Mouse (Mus musculus) gastrocnemius, postnatal 14 days (tissue): ENCODE results near the gene Gm43720. TPM values are rescaled to one million over a fixed set of nuclear protein-coding genes. Genes with fewer than 3 reads are reported as not detected.

ENCODE experiments used
- DNase-seq: peaks from one replicate; pipeline ENCODE4 v3.0.0; 2021; ENCODE audit warnings: mixed read lengths
- intact Hi-C: fragments of 180-260 bp; cut with DNase I; formaldehyde crosslinking; loops from one replicate; pipeline ENCODE4 v1.15.1; 2025; ENCODE audit warnings: low total_unique reads
- long read RNA-seq, 2 experiments: library from polyadenylated mRNA; stranded (forward); transcript quantifications; one replicate each; pipeline ENCODE4 v2.0.0; 2021
- total RNA-seq, 2 experiments: library from RNA; stranded (reverse); gene quantifications; 2 replicates each; pipeline ENCODE4 v1.2.3; 2021

The Gm43720 gene
- not detected for total RNA-seq
- long read RNA-seq, experiment 1, result 0 reads
- long read RNA-seq, experiment 2, result 0 reads

DNA sequence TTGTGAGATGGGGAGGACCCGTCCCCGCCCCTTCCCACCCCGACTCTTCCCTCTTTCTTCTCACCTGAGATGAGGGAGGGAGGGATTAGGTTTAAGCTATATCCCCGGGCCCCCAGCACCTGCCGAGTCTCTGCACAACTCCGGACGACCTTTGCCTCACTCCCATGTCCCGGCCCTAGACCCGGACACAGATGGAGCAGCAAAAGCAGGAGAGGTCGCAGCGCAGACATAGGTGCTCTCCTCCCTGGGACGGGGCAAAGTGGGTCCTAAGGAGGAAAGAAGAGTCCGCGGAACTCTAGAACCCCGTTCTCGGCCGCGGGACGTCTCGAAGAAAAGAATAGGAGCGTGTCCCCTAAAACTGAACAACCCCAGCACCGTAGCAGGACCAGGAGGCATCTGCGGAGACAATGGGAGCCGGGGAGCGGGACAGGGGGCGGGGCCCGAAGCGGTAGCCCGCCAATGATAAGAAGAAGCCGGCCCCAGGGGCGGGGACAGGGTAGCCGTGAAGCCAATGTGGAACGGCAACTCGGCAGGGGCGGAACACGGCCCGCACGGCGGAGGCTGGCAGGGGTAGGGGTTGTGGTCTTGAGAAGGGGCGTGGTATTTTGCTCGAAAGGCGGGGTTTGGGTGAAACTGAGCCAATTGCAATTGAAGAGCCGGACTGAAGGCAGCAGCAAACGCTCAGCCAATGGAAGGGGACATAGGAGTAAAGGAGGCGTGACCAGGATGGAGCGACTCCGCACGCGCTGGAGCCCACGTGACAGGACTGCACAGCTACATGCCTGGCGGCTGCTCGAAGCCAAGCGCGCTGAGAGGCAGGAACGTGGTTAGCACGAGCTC, at the start of gene Gm43720, which contains the start of the genes Gpc2 and Stag3:
Gene Gm43720, minus strand, starts transcription at position 374 of the 840 bp plus-strand sequence.
Gene Gpc2, minus strand, starts transcription at position 421 of the 840 bp plus-strand sequence.
Gene Stag3, plus strand, starts transcription at position 656 of the 840 bp plus-strand sequence.
- DNase-seq, result peak; percentile 84
- intact Hi-C loops, result no loop called here

DNA sequence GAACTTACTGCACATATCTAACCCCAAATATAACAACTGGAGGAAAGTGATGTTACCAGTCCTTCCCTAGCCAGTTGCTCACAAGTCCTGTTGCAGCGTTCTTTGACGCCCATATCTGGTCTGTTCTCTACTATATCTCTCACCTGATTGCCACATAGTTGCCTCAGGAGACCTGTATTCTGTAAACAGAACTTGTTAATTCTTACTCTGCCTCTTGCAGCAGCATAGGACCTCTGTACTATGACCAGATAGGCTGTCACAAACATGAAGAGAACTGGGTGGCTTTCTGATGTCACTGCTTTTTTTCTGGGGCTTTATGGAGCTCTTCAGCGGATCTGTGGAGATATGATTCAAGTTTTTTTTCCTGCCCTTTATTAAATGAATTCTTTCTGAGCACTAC, 33.0 kb upstream of the Gm43720 start:
- DNase-seq, result no peak
- intact Hi-C loops, result no loop called here

DNA sequence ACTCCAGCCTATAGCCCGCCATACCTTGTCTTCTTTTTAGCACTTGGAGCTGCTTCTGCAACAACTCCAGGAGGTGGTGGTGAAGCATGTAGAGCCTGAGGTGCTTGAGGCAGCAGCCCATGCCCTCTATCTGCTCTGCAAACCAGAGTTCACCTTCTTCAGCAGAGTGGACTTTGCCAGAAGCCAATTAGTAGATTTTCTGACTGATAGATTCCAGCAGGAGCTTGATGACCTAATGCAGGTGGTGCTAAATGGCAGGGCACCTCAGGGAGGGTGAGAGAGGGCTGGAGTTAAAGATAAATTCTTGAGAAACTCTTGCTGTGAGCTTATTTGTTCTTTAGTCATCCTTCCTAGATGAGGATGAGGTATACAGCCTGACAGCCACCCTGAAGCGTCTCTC, 19.9 kb upstream of the Gm43720 start:
- intact Hi-C loops, result no loop called here
- no peak for DNase-seq

DNA sequence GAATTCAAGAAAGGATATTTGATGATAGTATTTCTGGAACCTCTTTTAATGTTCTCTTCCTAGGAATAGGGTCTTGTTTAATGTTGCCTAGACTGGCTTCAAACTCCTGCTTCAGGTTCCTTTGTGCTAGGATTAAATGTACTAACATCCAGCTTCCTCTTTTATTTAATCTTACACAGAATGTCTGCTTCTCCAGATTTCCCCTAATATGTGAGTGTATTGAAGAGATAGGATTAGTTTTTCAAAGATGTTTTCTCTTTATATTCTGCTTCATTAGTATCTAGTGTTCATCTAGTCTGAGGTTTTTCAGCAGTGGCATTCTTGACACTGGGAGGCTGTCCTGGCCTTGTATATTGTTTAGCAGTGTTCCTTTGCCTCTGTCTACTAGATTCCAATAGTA, 14.4 kb upstream of the Gm43720 start:
- no peak for DNase-seq

DNA sequence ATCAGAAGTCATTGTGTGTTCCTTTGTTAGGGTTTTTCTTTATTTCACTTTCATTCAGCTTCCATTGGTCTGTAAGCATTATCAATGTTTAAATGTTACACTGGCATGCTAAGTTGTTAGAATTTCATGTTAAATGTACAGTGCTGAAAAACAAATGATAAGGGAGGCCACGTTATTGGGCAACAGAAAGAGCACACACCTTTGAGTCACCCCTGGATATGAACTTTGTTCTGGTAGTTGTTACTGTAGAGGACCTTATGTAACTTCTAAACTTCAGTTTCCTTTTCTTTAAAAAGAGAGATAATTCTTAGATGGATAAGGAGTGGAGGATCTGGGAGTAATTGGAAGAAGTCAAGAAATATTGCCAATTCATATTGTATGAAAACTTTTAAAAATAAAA, 11.9 kb upstream of the Gm43720 start:
- intact Hi-C loops, result no loop called here
- no peak for DNase-seq

More for the DNA sequence above, 14.4 kb upstream of the Gm43720 start:
- intact Hi-C loops, result no loop called here

DNA sequence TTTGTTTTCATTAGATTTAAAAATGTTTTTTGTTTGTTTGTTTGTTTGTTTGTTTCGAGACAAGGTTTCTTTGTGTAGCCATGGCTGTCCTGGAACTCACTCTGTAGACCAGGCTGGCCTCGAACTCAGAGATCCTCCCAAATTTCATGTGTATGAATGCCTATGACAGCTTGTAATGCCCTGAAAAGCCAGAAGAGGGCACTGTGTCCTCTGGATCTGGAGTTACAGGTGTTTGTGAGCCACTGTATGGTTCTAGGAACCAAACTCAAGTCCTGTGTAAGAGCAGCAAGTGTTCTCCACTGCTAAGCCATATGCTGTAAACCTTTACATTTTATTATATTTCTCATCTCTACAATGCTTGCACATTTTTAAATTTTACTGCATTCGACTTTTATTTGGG, 8.1 kb upstream of the Gm43720 start:
- no peak for DNase-seq
- intact Hi-C loops, result no loop called here

DNA sequence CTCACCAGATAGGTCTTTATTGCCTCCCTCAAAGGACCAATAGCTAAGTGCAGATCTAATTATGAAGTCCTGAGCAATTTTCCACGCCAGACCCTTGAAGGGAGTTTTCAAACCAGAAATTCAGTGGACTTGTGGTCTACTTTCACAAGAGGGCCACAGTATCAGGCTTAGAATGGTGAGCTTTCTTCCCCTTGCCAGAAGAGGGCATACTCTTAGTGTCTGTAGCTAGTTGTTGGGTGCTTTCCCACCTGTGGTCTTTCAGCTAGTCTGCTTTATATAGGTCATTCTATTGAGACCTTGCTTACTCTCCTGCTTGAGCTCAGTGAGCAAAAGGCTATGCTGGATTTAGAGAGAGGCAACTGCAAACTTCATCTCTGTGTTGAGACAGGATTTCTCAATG, 3.8 kb upstream of the Gm43720 start:
- intact Hi-C loops, result no loop called here
- DNase-seq, result no peak

DNA sequence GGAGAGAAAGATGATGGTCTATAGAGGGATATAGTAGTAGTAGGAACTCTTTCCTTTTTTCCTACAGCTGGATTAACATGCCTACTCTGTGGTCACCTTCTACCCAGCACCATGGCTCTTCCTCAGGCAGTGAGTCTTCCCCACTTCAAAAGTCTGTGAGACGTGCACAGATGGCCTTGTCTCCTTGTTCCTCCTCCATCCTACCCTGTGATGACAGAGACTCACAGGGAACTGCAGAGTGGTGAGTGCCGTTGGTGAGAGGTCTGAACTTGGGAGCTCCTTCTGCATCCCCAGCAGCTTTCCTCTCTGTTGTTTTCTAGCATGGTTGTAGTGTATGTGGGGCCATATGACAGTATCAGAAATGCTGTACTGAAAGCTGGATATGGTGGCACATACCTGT, 2.0 kb upstream of the Gm43720 start:
- intact Hi-C loops, result no loop called here
- no peak for DNase-seq

DNA sequence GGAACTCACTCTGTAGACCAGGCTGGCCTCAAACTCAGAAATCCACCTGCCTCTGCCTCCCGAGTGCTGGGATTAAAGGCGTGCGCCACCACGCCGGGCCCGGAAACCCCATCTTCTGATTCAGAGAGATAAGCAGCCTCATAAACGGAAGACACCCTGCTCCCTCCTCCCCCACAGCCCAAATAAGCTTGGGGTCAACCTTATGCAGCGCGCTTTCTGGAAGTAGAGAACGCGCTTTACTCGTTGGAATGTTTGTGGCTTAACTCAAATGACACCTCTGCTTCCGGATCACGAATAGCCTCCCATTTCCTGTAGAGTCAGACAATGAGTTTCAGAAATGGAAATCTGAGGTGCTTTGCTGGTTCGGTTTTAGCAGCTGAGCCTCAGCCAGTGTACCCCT, 1.1 kb upstream of the Gm43720 start:
- intact Hi-C loops, result no loop called here
- no peak for DNase-seq

DNA sequence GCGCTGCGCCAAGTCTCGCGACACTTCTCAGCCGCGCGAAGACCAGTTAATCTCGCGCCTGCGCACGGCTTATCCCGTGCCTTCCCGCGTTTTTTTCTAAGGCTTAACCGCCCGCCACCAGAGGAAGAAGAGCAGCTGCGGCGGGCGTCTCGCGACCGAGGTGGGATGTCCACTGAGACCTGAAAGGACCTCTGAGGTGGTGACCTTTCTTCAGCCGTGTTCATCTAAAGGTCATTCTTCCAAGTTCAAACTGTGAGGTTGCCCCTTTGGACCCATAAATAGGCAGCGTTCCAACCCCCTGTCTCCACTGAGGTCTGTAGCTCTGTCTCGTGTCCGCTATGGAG, 639 bp upstream of the Gm43720 start:
- no peak for DNase-seq
- intact Hi-C loops, result no loop called here

DNA sequence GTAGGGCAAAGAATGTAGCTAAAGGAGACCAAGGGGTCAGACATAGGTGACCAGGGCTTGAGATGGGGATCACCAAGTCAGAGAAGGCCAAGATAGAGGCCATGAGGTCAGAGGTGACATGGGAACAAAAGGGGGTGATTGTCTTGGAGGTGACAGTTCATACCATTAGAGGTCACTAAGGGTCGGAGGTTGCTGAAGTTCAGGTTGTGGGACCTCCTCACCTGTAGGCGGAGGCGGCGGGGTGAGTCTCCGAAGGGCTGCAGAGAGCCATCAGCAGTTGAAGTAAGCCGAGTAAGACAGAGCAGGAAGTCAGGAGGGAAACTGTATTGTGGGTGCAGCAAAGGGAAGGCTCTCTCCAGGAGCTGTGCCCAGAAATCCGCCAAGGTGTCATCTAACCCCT, 1.8 kb downstream of the Gm43720 start:
- no peak for DNase-seq
- intact Hi-C loops, result no loop called here

DNA sequence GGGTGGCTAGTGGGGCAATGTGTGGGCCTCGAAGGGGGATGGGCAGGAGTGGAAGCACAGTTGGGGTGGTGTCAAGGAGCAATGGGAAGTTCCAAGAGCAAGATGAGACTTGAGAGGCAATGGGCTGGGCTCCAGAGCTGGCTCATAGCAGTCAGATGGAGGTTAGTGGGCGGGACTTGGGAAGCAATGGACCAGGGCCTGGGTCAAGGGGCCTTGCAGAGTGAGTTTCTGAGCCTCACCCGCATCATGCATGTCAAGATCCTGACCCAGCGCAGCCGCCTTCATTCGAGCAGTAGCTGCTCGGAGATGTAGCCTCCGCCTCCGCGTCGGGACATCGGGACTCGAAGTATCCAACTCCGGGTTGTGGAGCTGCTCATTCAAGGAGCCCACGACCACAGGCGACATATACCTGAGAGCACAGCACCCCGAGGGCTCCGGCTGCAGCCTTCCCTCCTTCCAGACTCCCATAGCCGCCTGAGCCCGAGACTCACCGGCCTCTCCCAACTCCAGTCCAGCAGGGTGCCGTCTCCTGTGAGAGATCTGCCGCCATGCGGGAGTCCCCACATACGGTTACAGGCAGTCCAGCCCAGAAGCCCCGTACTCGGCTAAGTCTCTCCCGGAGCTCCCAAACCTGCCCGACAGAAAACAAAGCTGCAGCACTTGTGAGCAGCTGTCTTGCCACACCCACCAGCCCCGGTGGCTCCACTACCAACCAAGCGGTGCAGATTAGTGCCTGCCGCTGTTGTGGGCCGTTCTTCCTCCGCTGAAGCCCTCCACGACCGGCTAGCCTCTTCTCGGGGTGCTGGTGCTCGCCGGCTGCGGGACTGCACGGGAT, 4.3 kb downstream of the Gm43720 start:
- intact Hi-C loops, result no loop called here

DNA sequence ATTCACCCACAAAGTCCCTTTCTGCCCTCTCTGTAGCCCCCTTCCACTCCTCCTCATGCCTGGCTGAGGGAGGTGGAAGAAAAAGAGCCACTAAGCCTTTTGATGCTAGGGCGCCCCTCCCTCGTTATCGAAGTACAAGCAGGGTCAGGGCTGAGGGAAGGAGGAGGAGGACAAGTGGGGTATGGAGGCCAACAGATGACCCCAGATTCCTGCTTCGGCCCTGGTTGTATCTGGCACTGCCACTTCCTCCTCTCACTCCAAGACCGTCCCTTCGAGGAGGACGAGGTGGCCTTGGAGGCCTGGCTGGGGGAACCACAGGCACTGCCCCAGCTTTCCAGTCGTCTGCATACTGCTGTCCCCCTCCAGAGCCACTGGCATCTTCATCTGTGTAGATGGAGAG, 5.6 kb downstream of the Gm43720 start:
- DNase-seq, result no peak
- intact Hi-C loops, result no loop called here

More for the DNA sequence above, 4.3 kb downstream of the Gm43720 start:
- no peak for DNase-seq

DNA sequence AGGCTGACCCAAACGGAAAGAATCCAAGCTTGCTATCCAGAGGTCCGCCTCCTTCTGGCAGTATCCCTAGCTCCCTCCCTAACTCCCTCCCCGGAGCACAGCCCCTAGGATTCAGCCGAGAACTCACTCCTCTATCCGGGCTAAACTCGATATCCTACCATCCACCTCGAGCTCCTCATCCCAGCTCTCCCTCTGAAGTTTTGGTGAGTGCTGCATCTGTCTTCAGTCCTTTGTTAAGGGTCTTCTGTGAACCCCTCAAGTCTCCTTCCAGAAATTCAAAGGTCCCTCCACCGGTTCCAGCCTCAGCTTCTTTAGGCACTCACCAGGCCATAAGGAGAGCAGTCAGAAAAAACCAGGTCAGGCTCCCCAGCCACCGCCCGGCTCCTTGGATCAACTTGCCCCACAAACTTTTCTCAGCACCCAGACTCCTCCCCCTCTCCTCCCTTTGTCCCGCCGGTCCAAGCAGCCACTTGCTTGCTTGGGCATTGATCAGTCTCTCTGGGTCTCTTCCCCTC, 7.3 kb downstream of the Gm43720 start, which contains the start of gene Gal3st4:
Gene Gal3st4, minus strand, starts transcription at position 432 of the 515 bp plus-strand sequence.
- intact Hi-C loops, result no loop called here
- DNase-seq, result peak; percentile 57

DNA sequence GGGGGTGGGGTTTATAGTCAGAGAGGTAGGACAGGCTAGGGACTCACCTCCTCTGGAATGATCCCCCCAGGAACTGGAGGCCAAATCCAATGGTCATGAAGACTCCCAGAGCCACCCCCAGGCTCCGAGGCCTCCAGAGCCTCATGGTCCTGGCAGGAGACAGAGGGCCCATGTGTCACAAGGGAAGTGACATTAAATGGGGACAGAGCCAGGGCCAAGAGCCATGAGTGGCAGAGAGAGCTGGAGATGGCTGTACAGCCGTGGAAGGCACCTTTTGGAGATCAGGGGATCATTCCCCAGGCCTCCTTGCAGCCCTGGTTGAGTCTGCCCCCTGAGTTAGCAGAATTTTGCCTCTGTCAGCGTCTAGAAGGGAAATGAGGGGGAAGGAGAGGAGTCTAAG, 8.5 kb downstream of the Gm43720 start:
- DNase-seq, result no peak
- intact Hi-C loops, result no loop called here

DNA sequence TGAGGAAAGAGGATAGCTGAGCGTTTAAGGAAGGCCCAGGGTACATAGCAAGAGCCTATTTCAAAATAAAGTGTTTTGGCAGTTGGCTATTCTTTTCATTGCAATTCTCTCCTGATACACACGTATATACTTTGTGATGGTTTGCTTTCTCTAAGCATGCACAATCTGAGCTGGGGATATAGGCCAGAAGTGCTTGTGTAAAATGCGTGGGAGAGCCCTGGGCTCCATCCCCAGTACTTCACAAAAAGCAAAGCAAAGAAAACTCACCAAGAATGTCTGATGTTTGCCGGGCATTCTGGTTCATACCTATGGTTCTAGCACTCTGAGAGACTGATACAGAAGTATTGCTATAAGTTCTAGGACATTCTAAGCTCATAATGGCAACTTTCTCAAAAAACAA, 10.8 kb downstream of the Gm43720 start:
- intact Hi-C loops, result no loop called here

DNA sequence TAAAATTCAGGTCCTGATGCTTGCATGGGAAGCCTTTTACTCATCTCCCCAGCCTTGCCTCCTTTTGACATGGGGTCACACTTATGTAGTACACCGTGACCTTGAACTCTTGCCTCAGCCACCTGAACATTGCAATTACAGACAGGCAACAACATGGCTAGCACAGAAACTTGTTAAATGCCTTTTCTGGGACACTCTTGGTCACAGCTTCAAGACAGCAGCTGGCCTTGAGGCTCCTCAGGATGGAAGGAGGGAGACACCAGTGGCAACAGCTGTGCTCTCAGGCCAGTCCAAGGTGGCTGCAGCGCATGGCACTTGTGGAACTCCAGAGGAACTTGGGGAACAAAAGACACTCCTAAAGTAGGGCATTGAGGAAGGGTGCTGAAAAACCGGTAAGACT, 12.6 kb downstream of the Gm43720 start:
- no peak for DNase-seq
- intact Hi-C loops, result no loop called here

More for the DNA sequence above, 10.8 kb downstream of the Gm43720 start:
- no peak for DNase-seq

DNA sequence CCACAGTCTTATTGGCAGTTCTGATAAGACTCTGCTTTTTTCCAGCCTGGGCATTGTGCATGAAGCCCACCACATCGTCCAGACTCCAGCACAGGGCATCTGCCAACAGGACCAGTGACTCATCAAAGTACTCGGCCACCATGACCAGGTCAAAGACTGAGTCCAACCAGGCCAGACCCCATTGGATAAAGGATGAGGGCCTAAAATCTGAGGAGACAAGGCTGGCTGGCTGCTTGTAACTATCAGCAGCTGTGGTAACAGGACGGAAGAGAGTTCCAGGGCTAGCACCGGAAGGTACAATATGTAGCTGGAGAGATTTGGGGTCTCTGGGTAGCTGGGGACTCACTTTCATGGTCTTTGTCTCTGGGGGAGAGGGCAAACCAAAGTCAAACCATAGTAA, 14.0 kb downstream of the Gm43720 start:
- intact Hi-C loops, result no loop called here
- no peak for DNase-seq

DNA sequence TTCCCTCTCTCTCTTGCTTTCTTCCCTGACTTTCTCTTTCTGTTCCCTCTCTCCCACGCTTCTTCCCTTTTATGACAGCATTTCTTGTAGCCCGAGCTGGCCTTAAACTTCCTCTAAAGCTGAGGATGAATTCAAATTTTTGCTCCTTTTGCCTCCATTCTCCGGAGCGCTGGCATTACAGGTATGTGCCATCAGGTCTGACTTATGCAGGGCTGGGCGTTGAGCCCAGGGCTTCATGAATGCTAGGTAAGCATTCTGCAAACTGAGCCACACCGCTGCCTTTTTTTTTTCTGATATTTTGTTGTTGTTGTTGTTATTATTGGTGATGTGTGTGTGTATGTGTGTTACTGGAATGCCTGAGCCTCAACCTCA, 15.6 kb downstream of the Gm43720 start:
- intact Hi-C loops, result no loop called here
- no peak for DNase-seq
